Mouse (Mus musculus): Measurements from ENCODE around the gene Aunip.

DNA sequence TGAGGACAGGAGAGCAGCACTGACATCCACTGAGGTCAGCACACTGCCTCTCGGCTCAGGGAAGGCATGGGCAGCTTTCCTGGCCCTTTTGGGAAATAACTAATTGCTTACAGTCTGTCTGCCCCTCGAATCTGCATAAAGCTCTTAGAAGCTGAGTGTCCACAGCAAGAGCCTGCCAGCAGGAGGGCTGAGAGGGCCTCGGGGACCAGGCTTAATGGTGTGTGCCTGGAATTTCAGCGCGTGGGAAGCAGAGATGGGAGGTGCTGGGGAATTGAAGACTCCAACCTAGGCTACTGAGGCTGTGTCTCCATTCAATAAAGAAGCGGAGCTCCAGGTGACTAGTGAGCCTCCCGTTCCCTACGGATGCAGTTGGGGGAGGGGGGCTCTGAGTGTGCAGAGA lies 36.6 kb upstream of the Aunip start:
- no peak for TF ChIP-seq CTCF (IDR thresholded peaks at IDR 0.05; ENCODE audit: low read depth)
- TF ChIP-seq EP300 (IDR thresholded peaks at IDR 0.05; ENCODE audit: low read depth), result no peak
